Mouse (Mus musculus) lung, postnatal 10 days (tissue): ENCODE results near the gene Tm6sf1.
"Not testable (repeated sequence)": the region's sequence is repeated elsewhere in the genome, so short reads cannot be mapped to it uniquely, and the experiment has no call there.

Source experiments
- DNase-seq: peaks from one replicate; pipeline ENCODE4 v3.0.0; 2021

Tm6sf1 gene

GRCm38 (mm10) chr7:81858968-81859721, at the start of gene Tm6sf1:
TSS of gene Tm6sf1 (plus strand) at chr7:81859001.
- DNase-seq: peak; percentile 67

GRCm38 (mm10) chr7:81824906-81825305, 33.9 kb upstream of the Tm6sf1 start:
- no peak for DNase-seq

DNA sequence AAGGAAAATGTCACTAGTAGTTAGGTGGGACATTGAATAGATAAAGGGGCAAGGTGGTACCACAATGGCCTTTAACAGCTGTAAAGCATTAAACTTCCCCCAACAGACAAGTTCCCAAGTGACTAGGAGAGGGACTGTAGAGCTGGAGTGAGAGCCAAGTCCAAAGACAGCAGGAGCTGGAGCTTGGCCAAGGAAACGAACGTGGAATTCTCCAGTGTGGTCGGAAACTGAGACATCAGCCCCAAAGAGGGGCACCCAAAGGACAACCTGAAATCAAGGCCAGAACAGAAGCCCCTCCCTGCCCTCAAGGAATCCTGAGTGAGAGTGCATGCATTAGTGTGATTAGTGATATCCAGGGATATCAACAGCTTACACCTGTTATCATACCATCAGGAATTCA, 33.4 kb upstream of the Tm6sf1 start:
- DNase-seq: peak; percentile 25

DNA sequence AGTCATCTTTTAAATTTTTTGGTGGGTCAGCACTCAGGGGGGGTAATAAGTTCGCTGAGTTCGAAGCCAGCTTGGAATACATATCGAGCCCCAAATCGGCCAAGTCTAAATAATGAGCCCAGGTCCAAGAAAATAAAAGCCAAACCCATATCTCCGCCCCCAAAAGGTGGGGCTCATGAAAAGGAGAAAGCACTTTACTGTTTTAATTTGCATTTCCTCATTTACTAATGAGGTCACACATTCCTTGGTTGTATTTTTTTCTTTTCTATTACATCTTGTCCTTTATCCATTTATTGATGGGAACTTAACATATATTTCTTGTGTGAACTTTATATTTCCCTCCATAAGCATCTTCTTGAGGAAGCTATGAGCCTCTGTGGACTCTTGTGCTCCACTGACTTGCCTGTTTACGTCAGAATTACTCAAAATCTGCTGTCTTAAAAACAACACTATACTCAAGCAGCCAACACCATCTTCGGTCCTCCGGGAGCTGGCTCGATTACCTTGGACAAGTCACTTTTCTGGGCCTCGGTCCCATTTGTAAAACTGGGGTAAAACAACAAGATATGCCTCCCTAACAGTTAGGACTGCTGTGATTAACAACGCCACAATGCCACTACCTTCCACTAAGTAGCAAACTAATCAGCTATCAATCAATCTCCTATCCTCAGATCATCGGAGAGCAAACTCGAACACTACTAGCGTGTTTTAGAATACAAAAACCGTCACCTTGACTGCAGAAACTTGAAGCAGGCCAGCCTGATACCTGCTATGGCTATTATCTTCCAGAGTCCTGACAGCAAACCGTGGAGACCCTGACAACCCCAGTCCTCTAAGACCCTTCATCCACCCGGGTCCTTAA, 30.8 kb upstream of the Tm6sf1 start:
- DNase-seq: peak; percentile 30

DNA sequence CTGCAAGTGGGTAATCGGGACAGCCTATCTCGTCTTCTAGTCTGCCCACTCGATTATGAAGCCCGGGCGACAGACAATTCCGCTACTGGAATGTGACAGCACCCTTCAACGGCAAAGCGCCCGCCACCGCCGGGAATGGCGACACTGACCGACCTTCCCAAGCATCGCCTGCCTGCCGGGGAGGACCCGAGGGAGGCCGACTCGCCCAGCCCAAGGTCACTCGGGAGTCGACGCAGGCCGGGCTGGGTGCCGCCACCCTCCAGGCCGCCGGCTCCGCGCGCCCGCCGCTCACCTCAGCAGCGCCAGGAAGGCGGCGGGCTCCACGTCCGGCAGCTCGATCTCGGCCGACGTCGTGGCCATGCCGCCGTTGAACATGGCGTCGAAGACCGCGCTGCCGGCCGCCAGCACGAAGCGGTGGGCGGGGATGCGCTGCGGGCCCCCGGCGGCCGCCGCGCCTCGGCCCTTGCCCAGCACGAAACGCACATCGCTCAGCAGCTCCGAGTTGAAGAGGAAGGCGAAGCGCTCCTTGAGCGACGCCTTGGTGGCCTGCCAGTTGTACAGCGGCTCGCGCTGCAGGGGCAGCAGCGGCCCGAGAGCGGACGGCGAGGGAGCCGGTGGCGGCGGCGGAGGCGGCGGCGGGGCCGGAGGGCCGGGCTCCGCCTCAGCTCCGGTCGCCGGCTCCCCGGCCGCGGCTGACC, 30.0 kb upstream of the Tm6sf1 start:
- peak; percentile 56 for DNase-seq

GRCm38 (mm10) chr7:81829379-81829894, 29.4 kb upstream of the Tm6sf1 start, which contains the start of gene Btbd1:
TSS of gene Btbd1 (minus strand) at chr7:81829431.
- peak; percentile 92 for DNase-seq

GRCm38 (mm10) chr7:81834847-81835246, 24.0 kb upstream of the Tm6sf1 start:
- DNase-seq: no peak

DNA sequence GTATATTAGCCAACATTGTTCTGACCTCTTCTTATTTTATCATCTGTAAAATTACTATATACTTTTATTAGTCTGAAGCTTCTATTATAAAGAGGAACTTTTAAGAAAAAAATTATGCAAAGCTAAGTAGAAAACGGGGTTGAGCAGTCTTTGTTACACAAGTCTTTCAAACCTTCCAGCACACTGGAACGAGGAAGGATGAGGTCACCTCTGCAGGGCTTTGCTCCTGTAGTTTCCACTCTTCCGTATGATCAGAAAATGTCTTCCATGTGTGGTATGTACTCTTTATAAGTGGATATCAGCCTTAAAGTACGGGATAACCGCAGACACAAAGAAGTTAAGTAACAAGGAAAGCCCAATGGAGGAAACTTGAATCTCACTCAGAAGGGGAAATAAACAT, 23.4 kb upstream of the Tm6sf1 start:
- no peak for DNase-seq

GRCm38 (mm10) chr7:81837771-81838170, 21.0 kb upstream of the Tm6sf1 start:
- DNase-seq: not testable (repeated sequence)

GRCm38 (mm10) chr7:81839746-81840145, 19.1 kb upstream of the Tm6sf1 start:
- DNase-seq: no peak

GRCm38 (mm10) chr7:81840661-81841181, 18.1 kb upstream of the Tm6sf1 start:
- DNase-seq: no peak

DNA sequence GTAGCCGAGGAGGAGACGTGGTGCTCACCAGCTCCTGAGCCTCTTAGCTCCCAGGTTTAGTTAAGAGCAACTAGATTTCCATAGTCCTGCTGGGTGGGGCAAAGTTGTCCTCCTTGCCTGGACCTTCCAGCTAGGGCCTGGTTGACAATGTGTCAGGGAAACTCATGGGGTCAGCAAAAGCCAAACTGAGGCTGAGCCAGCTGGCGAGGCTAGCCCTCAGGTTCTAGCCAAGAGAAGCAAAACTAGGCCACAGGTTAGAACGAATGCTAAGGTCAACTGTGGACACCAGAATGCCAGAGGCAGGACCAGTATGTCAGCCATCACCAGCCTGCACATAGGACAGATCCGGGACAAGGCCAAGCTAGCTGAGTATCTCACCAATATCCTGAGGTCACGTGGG, 17.4 kb upstream of the Tm6sf1 start:
- no peak for DNase-seq

DNA sequence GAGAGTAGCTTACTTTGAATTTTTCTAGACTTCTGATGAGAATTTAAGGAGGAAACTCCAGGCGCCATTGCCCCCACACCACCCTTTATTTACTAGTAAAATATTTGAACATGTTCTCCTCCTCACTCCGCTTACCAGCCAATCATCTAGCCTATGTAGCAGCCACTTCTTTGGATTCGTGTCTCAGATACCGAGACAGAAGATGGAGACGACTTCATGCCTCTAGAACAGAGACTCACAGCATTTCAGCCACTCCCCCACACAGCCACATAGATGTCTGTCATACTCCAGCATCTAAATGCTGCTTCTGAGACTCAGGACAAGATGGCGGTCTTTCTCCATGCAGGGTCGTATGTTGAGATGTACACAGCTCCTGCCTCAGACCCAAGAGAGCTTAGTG, 16.7 kb upstream of the Tm6sf1 start:
- no peak for DNase-seq

GRCm38 (mm10) chr7:81842998-81843397, 15.8 kb upstream of the Tm6sf1 start:
- DNase-seq: no peak

- no peak for DNase-seq
Measured at GRCm38 (mm10) chr7:81843903-81844302, 14.9 kb upstream of the Tm6sf1 start.

- DNase-seq: no peak
Measured at GRCm38 (mm10) chr7:81844801-81845200, 14.0 kb upstream of the Tm6sf1 start.

GRCm38 (mm10) chr7:81845313-81845712, 13.5 kb upstream of the Tm6sf1 start:
- no peak for DNase-seq

DNA sequence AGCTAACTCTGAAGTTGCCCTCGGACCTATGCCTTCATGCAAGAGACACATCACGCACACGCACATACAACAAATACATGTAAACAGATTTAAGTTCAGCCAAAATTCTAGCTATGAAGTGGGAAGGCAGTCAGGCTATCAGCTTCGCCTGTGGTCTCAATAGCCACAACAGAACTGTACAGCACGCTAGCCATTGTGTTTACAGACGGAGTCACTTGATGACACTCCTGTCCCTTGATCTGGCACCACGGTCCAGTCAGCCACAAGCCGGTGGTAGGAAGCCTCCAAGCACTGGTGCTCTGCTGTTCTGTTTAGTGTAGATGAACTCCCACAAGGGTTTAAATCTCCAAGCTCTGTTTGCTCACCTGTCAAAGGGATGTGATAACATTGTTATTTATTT, 12.8 kb upstream of the Tm6sf1 start:
- no peak for DNase-seq

- no peak for DNase-seq
Measured at GRCm38 (mm10) chr7:81847010-81847409, 11.8 kb upstream of the Tm6sf1 start.

GRCm38 (mm10) chr7:81847777-81848176, 11.0 kb upstream of the Tm6sf1 start:
- no peak for DNase-seq

- DNase-seq: no peak
Measured at GRCm38 (mm10) chr7:81849214-81849613, 9.6 kb upstream of the Tm6sf1 start.

- DNase-seq: no peak
Measured at GRCm38 (mm10) chr7:81849633-81850032, 9.2 kb upstream of the Tm6sf1 start.

DNA sequence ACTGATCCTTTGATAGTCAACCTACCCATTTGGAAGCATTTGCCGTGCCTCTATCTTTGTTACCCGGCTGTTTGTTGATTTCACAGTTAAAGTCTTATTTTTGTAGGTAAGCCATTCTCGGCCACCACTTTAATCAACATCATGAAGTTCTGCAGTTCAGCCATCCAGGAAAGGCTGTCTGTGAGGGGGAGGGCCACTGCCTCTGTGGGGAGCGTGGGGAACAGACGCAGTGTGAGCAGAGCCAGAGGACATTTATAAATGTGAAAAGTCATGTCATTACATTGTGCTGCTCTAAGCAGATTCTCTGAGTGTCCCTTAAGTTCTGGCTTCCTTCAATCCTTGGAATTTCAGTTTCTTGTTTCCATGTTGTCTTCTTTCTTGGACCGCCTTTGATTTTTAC, 8.6 kb upstream of the Tm6sf1 start:
- no peak for DNase-seq
